Mouse (Mus musculus): ENCODE data around the gene Xxylt1. TPM values are rescaled to one million over a fixed set of nuclear protein-coding genes. Genes with fewer than 3 reads are reported as not detected.
A peak's percentile ranks its signal among the peaks of the same experiment; 100 is the strongest.

The Xxylt1 gene
- total and polyA plus RNA-seq, 3 experiments = 21.5 to 45.7 (median 35.1) TPM

- dilution Hi-C loops (cut with MboI; ENCODE audit: extremely low pct_ligation_motif_present, extremely low pct_unique_long_range_greater_than_20kb, low sequenced_read_pairs) (no loop called here), in situ Hi-C loops (cut with MboI; ENCODE audit: low pct_ligation_motif_present, low pct_unique_long_range_greater_than_20kb, low sequenced_read_pairs) (loop anchor here (5.0 to 25.0 kb wide), 5 partner anchors 77 to 802 kb away; partner anchors contain the start of genes Cpn2 and Fam43a)
- no peak overlapping the region for H3K27ac ChIP-seq (ENCODE audit: insufficient read depth, low read depth)
- H3K4me2 ChIP-seq (ENCODE audit: insufficient read depth, low read depth, poor library complexity, severe bottlenecking) = no peak overlapping the region
- TF ChIP-seq MEF2A (IDR thresholded peaks at IDR 0.05; ENCODE audit: borderline replicate concordance, low read depth, low read length) (no peak), ZNF384 (IDR thresholded peaks at IDR 0.05; ENCODE audit: low read depth, low read length) (peak; percentile 65)
- no peak overlapping the region for H3K4me3 ChIP-seq (replicated peaks in 1 of 3; ENCODE audit: low read depth in 2 of 3, low read length in 2 of 3, poor library complexity in 1 of 3)
- 0 out of 2 replicates have a peak, but pooled peaks cover 2% of the 10 kb centered on the region for H3K79me2 ChIP-seq (replicated peaks; ENCODE audit: control insufficient read depth, extremely low read depth, insufficient read depth, poor library complexity, severe bottlenecking)
- H3K4me1 ChIP-seq (ENCODE audit: control insufficient read depth in 1 of 2, insufficient read depth in 2 of 2) = peaks cover 48 to 86% of the 10 kb centered on the region in 2 experiments
- no peak for DNase-seq (ENCODE audit: extremely low read depth)
- H3K9me3 ChIP-seq (replicated peaks; ENCODE audit: low read length) = no peaks in the 10 kb centered on the region
- no peaks in the 10 kb centered on the region for H3K27me3 ChIP-seq (replicated peaks)
- H3K36me3 ChIP-seq (replicated peaks in 1 of 2; ENCODE audit: control insufficient read depth in 1 of 2, insufficient read depth in 1 of 2, low read length in 1 of 2) = peaks cover 3 to 24% of the 10 kb centered on the region in 2 experiments
- H3K9ac ChIP-seq (ENCODE audit: insufficient read depth, low read depth) = no peak overlapping the region
Measured at GRCm38 (mm10) chr16:31064782-31065181, 16.4 kb downstream of the Xxylt1 start.

GRCm38 (mm10) chr16:31062918-31063317 lies 18.3 kb downstream of the Xxylt1 start:
- Histone ChIP-seq H3K4me3 (replicated peaks in 1 of 3; ENCODE audit: low read depth in 2 of 3, low read length in 2 of 3, poor library complexity in 1 of 3) (no peak overlapping the region), H3K27ac (ENCODE audit: insufficient read depth, low read depth) (no peak overlapping the region), H3K4me2 (ENCODE audit: insufficient read depth, low read depth, poor library complexity, severe bottlenecking) (no peak overlapping the region), H3K79me2 (replicated peaks; ENCODE audit: control insufficient read depth, extremely low read depth, insufficient read depth, poor library complexity, severe bottlenecking) (0 out of 2 replicates have a peak, but pooled peaks cover 2% of the 10 kb centered on the region), H3K9me3 (replicated peaks; ENCODE audit: low read length) (no peaks in the 10 kb centered on the region), H3K27me3 (replicated peaks) (no peaks in the 10 kb centered on the region), H3K9ac (ENCODE audit: insufficient read depth, low read depth) (no peak overlapping the region), H3K36me3 (replicated peaks in 1 of 2; ENCODE audit: control insufficient read depth in 1 of 2, insufficient read depth in 1 of 2, low read length in 1 of 2) (peaks cover 3 to 37% of the 10 kb centered on the region in 2 experiments), H3K4me1 (ENCODE audit: control insufficient read depth in 1 of 2, insufficient read depth in 2 of 2) (peaks cover 29 to 82% of the 10 kb centered on the region in 2 experiments)
- in situ Hi-C loops (cut with MboI; ENCODE audit: low pct_ligation_motif_present, low pct_unique_long_range_greater_than_20kb, low sequenced_read_pairs) (loop anchor here (10.0 to 25.0 kb wide), 3 partner anchors 388 to 801 kb away; partner anchors contain the start of gene Cpn2), dilution Hi-C loops (cut with MboI; ENCODE audit: extremely low pct_ligation_motif_present, extremely low pct_unique_long_range_greater_than_20kb, low sequenced_read_pairs) (no loop called here)
- TF ChIP-seq TBP (conservative IDR thresholded peaks at IDR 0.05; ENCODE audit: low read depth, low read length) = no peak
- no peak for TF ChIP-seq CTCF (conservative IDR thresholded peaks at IDR 0.05 in 1 of 2, IDR thresholded peaks at IDR 0.05 in 1 of 2; ENCODE audit: low read depth in 2 of 2, low read length in 2 of 2)
- no peak for TF ChIP-seq MAZ (IDR thresholded peaks at IDR 0.05; ENCODE audit: low read depth, low read length)
- TF ChIP-seq NELFE (IDR thresholded peaks at IDR 0.05; ENCODE audit: low read depth, low read length) = no peak
- TF ChIP-seq MEF2A (IDR thresholded peaks at IDR 0.05; ENCODE audit: borderline replicate concordance, low read depth, low read length) = no peak
- no peak for TF ChIP-seq BHLHE40 (IDR thresholded peaks at IDR 0.05; ENCODE audit: low read depth, low read length)
- no peak for TF ChIP-seq SMC3 (IDR thresholded peaks at IDR 0.05; ENCODE audit: low read depth, low read length)
- no peak for TF ChIP-seq POLR2A (IDR thresholded peaks at IDR 0.05; ENCODE audit: low read depth, low read length)
- TF ChIP-seq IRF4 (IDR thresholded peaks at IDR 0.05; ENCODE audit: low read depth, low read length) = no peak
- no peak for TF ChIP-seq CHD1 (IDR thresholded peaks at IDR 0.05; ENCODE audit: low read depth, low read length)
- no peak for TF ChIP-seq UBTF (IDR thresholded peaks at IDR 0.05; ENCODE audit: low read depth, low read length)
- no peak for TF ChIP-seq ZC3H11A (IDR thresholded peaks at IDR 0.05; ENCODE audit: low read depth, low read length)
- TF ChIP-seq ZMIZ1 (IDR thresholded peaks at IDR 0.05; ENCODE audit: low read depth, low read length) = no peak
- no peak for TF ChIP-seq GABPA (IDR thresholded peaks at IDR 0.05; ENCODE audit: insufficient replicate concordance, low read depth, low read length)
- no peak for TF ChIP-seq MAFK (IDR thresholded peaks at IDR 0.05; ENCODE audit: insufficient replicate concordance, low read length)
- TF ChIP-seq NRF1 (IDR thresholded peaks at IDR 0.05; ENCODE audit: low read depth, low read length) = no peak
- no peak for DNase-seq (ENCODE audit: extremely low read depth)
